Mouse (Mus musculus): ENCODE measurements at regions not wholly inside any gene's neighbourhood (a gene's known extent, or its start where the extent isn't known, plus 50 kb on each side); places are given as distances from the start of the nearest gene placed in this dataset.

DNA sequence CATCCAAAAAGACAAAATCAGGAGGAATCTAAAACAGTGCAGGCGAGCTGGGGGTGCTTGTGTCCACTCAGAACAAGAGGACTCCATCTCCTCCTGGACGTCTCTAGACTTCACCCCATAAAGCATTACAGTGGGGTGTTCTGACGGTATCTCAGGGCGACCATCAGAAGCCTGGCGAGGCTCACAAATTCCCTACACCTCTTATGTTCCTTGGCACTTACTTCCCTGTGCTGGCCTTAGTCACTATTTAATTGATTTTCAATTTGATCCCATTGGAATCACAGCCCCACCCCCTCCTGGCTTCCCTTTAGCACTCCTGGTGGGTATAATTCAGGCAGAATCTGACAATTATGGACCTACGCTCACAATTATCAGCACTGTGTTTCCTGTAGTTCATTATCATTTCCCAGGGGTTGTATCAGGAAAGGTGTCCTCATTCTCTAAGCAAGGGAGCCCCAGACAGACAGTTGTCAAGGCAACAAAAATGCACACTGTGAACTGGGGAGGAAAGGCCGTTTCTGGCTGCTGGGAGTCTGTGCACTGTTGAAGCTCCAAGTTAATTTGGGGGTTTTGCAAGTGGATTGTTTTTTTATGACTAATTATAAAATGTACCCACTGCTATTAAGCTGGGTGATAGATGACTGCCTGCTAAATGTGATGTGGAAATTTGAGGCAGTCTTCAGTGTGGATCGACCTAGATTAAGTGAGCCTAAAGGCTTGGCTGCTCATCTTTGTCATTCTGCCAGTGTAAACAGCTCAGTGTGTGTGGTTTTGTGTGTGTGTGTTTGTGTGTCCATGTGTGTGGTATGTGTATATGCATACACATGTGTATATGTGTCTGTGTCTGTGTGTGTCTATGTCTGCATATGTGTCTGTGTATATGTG lies 115.6 kb upstream of the Kcnj15 start:
- H3K9ac ChIP-seq (replicated peaks): no peak overlapping the region
- DNase-seq: no peak
- 61% methylated on average over 8 of the region's 8 CpGs for WGBS (ENCODE audit: insufficient replicate concordance)
- ATAC-seq: no peak
- no peaks in the 10 kb centered on the region for H3K4me1 ChIP-seq (ENCODE audit: insufficient read depth)
- H3K9me3 ChIP-seq (ENCODE audit: low read length): no peaks in the 10 kb centered on the region
- no peak overlapping the region for H3K27ac ChIP-seq (ENCODE audit: low read depth)
- H3K27me3 ChIP-seq (ENCODE audit: insufficient read depth, low read length): no peaks in the 10 kb centered on the region
- H3K4me3 ChIP-seq (ENCODE audit: low read depth, low read length): no peak overlapping the region
- no peaks in the 10 kb centered on the region for H3K36me3 ChIP-seq (replicated peaks; ENCODE audit: insufficient read depth, low read length)
- no peak overlapping the region for H3K4me2 ChIP-seq (ENCODE audit: low read depth, low read length)
- no peak for TF ChIP-seq CTCF (IDR thresholded peaks at IDR 0.05; ENCODE audit: low read depth)
- no peak for TF ChIP-seq EP300 (IDR thresholded peaks at IDR 0.05; ENCODE audit: low read depth)

- ATAC-seq (no peak), DNase-seq (no peak)
- H3K27me3 ChIP-seq (ENCODE audit: insufficient read depth, low read length): no peaks in the 10 kb centered on the region
- no peaks in the 10 kb centered on the region for H3K9me3 ChIP-seq (ENCODE audit: low read length)
- H3K4me3 ChIP-seq (ENCODE audit: low read depth, low read length): no peak overlapping the region
- H3K27ac ChIP-seq (ENCODE audit: low read depth): no peak overlapping the region
- WGBS (ENCODE audit: insufficient replicate concordance): 69% methylated on average over 8 of the region's 8 CpGs
- H3K4me1 ChIP-seq (ENCODE audit: insufficient read depth): no peaks in the 10 kb centered on the region
- H3K9ac ChIP-seq (replicated peaks): no peak overlapping the region
- H3K36me3 ChIP-seq (replicated peaks; ENCODE audit: insufficient read depth, low read length): no peaks in the 10 kb centered on the region
- no peak overlapping the region for H3K4me2 ChIP-seq (ENCODE audit: low read depth, low read length)
- TF ChIP-seq CTCF (IDR thresholded peaks at IDR 0.05; ENCODE audit: low read depth) (no peak), EP300 (IDR thresholded peaks at IDR 0.05; ENCODE audit: low read depth) (no peak)
Observed at GRCm38 (mm10) chr16:95150499-95150898, 106.9 kb upstream of the Kcnj15 start.

DNA sequence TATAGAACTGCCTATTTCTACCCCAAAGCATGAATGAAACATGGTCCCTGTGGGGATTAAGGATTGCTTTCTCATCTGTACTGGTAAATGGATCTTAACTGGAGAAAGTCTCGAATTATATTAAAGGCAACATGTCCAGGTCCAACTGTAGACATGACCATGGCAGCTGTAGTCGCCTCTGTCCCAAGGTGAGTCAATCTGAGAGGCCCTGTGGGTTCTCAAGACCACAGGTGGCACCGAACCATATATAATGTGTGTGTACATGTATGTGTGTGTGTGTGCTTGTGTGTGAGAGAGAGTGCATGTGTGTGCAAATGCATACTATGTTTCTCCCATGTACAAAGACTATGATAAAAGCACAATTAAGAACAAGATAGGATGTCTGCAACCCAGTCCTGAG lies 105.9 kb upstream of the Kcnj15 start:
- no peak overlapping the region for H3K27ac ChIP-seq (ENCODE audit: low read depth)
- no peaks in the 10 kb centered on the region for H3K9me3 ChIP-seq (ENCODE audit: low read length)
- ATAC-seq (no peak), DNase-seq (no peak)
- no peak overlapping the region for H3K4me3 ChIP-seq (ENCODE audit: low read depth, low read length)
- no peaks in the 10 kb centered on the region for H3K36me3 ChIP-seq (replicated peaks; ENCODE audit: insufficient read depth, low read length)
- no peaks in the 10 kb centered on the region for H3K4me1 ChIP-seq (ENCODE audit: insufficient read depth)
- H3K4me2 ChIP-seq (ENCODE audit: low read depth, low read length): no peak overlapping the region
- WGBS (ENCODE audit: insufficient replicate concordance): 67% methylated on average over 3 of the region's 3 CpGs
- no peaks in the 10 kb centered on the region for H3K27me3 ChIP-seq (ENCODE audit: insufficient read depth, low read length)
- H3K9ac ChIP-seq (replicated peaks): no peak overlapping the region
- TF ChIP-seq CTCF (IDR thresholded peaks at IDR 0.05; ENCODE audit: low read depth) (no peak), EP300 (IDR thresholded peaks at IDR 0.05; ENCODE audit: low read depth) (no peak)

GRCm38 (mm10) chr16:95151914-95152313 lies 105.4 kb upstream of the Kcnj15 start:
- no peak overlapping the region for H3K9ac ChIP-seq (replicated peaks)
- no peaks in the 10 kb centered on the region for H3K27me3 ChIP-seq (ENCODE audit: insufficient read depth, low read length)
- no peaks in the 10 kb centered on the region for H3K9me3 ChIP-seq (ENCODE audit: low read length)
- WGBS (ENCODE audit: insufficient replicate concordance): 76% methylated on average over 6 of the region's 6 CpGs
- TF ChIP-seq CTCF (IDR thresholded peaks at IDR 0.05; ENCODE audit: low read depth) (no peak), EP300 (IDR thresholded peaks at IDR 0.05; ENCODE audit: low read depth) (no peak)
- H3K27ac ChIP-seq (ENCODE audit: low read depth): no peak overlapping the region
- DNase-seq (no peak), ATAC-seq (no peak)
- no peak overlapping the region for H3K4me3 ChIP-seq (ENCODE audit: low read depth, low read length)
- H3K4me1 ChIP-seq (ENCODE audit: insufficient read depth): no peaks in the 10 kb centered on the region
- no peaks in the 10 kb centered on the region for H3K36me3 ChIP-seq (replicated peaks; ENCODE audit: insufficient read depth, low read length)
- H3K4me2 ChIP-seq (ENCODE audit: low read depth, low read length): no peak overlapping the region

- Histone ChIP-seq H3K9me3 (ENCODE audit: low read length) (no peaks in the 10 kb centered on the region), H3K27ac (ENCODE audit: low read depth) (no peak overlapping the region), H3K36me3 (replicated peaks; ENCODE audit: insufficient read depth, low read length) (no peaks in the 10 kb centered on the region), H3K9ac (replicated peaks) (no peak overlapping the region), H3K4me1 (ENCODE audit: insufficient read depth) (no peaks in the 10 kb centered on the region), H3K4me3 (ENCODE audit: low read depth, low read length) (no peak overlapping the region), H3K27me3 (ENCODE audit: insufficient read depth, low read length) (no peaks in the 10 kb centered on the region), H3K4me2 (ENCODE audit: low read depth, low read length) (no peak overlapping the region)
- TF ChIP-seq CTCF (IDR thresholded peaks at IDR 0.05; ENCODE audit: low read depth) (no peak), EP300 (IDR thresholded peaks at IDR 0.05; ENCODE audit: low read depth) (no peak)
- 69% methylated on average over 13 of the region's 13 CpGs for WGBS (ENCODE audit: insufficient replicate concordance)
- DNase-seq (no peak), ATAC-seq (no peak)
Observed at GRCm38 (mm10) chr16:95152742-95153383, 104.5 kb upstream of the Kcnj15 start.

DNA sequence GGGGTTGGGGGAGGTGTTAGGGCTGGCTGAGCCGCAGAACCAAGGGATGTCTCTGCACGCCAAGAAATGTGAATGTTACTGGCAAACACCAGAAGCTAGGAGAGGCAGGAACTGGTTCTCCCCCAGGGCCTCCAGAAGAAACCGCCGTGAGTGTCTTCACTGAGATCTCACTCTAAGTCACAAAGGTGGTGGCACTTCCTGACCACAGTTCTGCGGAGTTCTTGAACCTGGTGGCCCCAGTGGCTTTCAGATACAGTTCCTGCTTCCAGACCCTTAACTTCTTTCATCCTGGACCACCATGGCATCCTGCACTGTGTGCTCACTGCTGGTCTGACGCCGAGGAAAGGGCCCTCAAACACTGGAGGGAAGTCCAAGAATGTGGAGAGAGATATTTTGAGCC lies 89.0 kb upstream of the Kcnj15 start:
- 50% methylated on average over 7 of the region's 7 CpGs for WGBS (ENCODE audit: insufficient replicate concordance)
- ATAC-seq: no peak
- no peak for DNase-seq
- no peak overlapping the region for H3K9ac ChIP-seq (replicated peaks)
- TF ChIP-seq CTCF (IDR thresholded peaks at IDR 0.05; ENCODE audit: low read depth) (no peak), EP300 (IDR thresholded peaks at IDR 0.05; ENCODE audit: low read depth) (no peak)
- H3K27ac ChIP-seq (ENCODE audit: low read depth): no peak overlapping the region
- H3K36me3 ChIP-seq (replicated peaks; ENCODE audit: insufficient read depth, low read length): no peaks in the 10 kb centered on the region
- no peaks in the 10 kb centered on the region for H3K4me1 ChIP-seq (ENCODE audit: insufficient read depth)
- no peak overlapping the region for H3K4me3 ChIP-seq (ENCODE audit: low read depth, low read length)
- no peaks in the 10 kb centered on the region for H3K27me3 ChIP-seq (ENCODE audit: insufficient read depth, low read length)
- no peak overlapping the region for H3K4me2 ChIP-seq (ENCODE audit: low read depth, low read length)
- H3K9me3 ChIP-seq (ENCODE audit: low read length): no peaks in the 10 kb centered on the region
